Mouse (Mus musculus) forebrain, embryonic 14.5 days (tissue): ENCODE data around the gene Ift81. TPM values are rescaled to one million over a fixed set of nuclear protein-coding genes. Genes with fewer than 3 reads are reported as not detected.

Experiments used
- ATAC-seq: fragments of 200-750 bp; cut with Nextera tagmentation; 2 replicates; pipeline ENCODE4 v1.8.0; 2017; ENCODE audit warnings: mild to moderate bottlenecking, moderate library complexity
- DNase-seq: peaks from one replicate; pipeline ENCODE4 v3.0.0-alpha.2; 2015; ENCODE audit warnings: low spot score
- H3K27ac ChIP-seq: fragments of 300-500 bp; sonication (generic); 2 replicates; pipeline ENCODE4 v1.5.1; 2014; ENCODE audit warnings: low read depth, mild to moderate bottlenecking, control low read depth, low read length, moderate library complexity
- H3K27me3 ChIP-seq: fragments of 300-500 bp; sonication (generic); replicated peaks from 2 replicates; pipeline ENCODE4 v1.6.1; 2014; ENCODE audit warnings: low read length, control low read depth, mixed read lengths; ENCODE audit not compliant: control insufficient read depth, insufficient read depth
- H3K36me3 ChIP-seq: fragments of 300-500 bp; sonication (generic); 2 replicates; pipeline ENCODE4 v1.6.1; 2014; ENCODE audit warnings: low read length, control low read depth; ENCODE audit not compliant: control insufficient read depth, insufficient read depth
- H3K4me1 ChIP-seq: fragments of 300-500 bp; sonication (generic); 2 replicates; pipeline ENCODE4 v1.6.1; 2014; ENCODE audit warnings: antibody characterized with exemption, low read length, control low read depth; ENCODE audit not compliant: control insufficient read depth, insufficient read depth
- H3K4me2 ChIP-seq: fragments of 300-500 bp; sonication (generic); 2 replicates; pipeline ENCODE4 v1.6.1; 2014; ENCODE audit warnings: mild to moderate bottlenecking, control low read depth, low read length
- H3K4me3 ChIP-seq: fragments of 300-500 bp; sonication (generic); 2 replicates; pipeline ENCODE4 v1.5.1; 2014; ENCODE audit warnings: low read depth, low read length, control low read depth
- H3K9ac ChIP-seq: fragments of 300-500 bp; sonication (generic); 2 replicates; pipeline ENCODE4 v1.6.1; 2014; ENCODE audit warnings: mild to moderate bottlenecking, low read length, control low read depth, moderate library complexity
- H3K9me3 ChIP-seq: fragments of 300-500 bp; sonication (generic); replicated peaks from 2 replicates; pipeline ENCODE4 v1.6.1; 2016; ENCODE audit warnings: low read length, control low read depth, mixed read lengths; ENCODE audit not compliant: control insufficient read depth
- WGBS: fragments of 180-500 bp; shearing (Covaris S2); extraction: QIAGEN DNeasy Blood & Tissue Kit; methylation state at CpG from one replicate; pipeline ENCODE4 v1.1.7; 2014; 5-methylcytosine and 5-hydroxymethylcytosine counted together
- polyA plus RNA-seq: library from polyadenylated mRNA; unstranded; fragments of >200 nt; fragmentation: Nextera tagmentation; extraction: Ambion mirVana; gene quantifications from 2 replicates; pipeline ENCODE4 v1.2.1, GENCODE M21; 2014

Gene Ift81
- polyA plus RNA-seq, 1 experiment from 2014 or later = 48.9 TPM

GRCm38 (mm10) chr5:122621376-122621886 lies 7.1 kb upstream of the Ift81 start:
- Histone ChIP-seq H3K4me2 (no peak overlapping the region), H3K4me1 (0 out of 2 replicates have a peak, but pooled peaks cover 2% of the 10 kb centered on the region), H3K9me3 (no peaks in the 10 kb centered on the region), H3K36me3 (no peaks in the 10 kb centered on the region), H3K27ac (no peak overlapping the region), H3K4me3 (no peak overlapping the region), H3K27me3 (no peaks in the 10 kb centered on the region), H3K9ac (no peak overlapping the region)
- WGBS = 44% methylated on average over 7 of the region's 7 CpGs
- ATAC-seq = no peak
- peak; percentile 23 for DNase-seq

DNA sequence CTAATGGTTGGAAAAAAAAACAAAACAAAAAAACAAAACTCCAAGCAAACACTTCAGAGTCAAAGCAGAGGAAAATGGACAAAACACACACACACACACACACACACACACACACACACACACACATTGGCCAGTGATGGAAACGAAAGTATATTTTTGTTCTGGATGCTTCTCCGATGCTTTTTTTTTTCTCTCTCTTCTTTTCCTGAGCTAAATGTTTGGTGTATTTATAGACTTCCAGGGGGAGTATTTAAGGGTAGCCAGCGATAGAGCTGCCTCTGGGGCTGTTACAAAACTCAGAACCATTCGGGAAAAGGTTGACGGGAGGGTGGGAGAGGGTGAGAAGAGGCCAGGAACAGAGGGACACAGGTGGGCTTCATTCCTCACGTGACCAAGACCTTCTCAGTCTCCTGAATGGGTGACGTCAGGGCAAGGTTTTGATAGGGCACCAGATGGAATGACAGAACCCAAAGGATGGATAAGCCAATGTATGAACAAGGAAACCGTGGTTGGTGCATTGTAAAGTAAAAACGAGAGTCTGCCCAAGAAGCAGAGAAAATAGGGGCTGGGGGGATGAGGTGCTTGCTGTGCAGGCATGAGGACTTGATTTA lies 5.5 kb upstream of the Ift81 start:
- no peak for DNase-seq
- no peak overlapping the region for H3K27ac ChIP-seq
- 81% methylated on average over 9 of the region's 9 CpGs for WGBS
- H3K4me3 ChIP-seq = no peak overlapping the region
- ATAC-seq = no peak
- no peak overlapping the region for H3K9ac ChIP-seq
- H3K27me3 ChIP-seq = no peaks in the 10 kb centered on the region
- no peak overlapping the region for H3K4me2 ChIP-seq
- H3K36me3 ChIP-seq = no peaks in the 10 kb centered on the region
- 0 out of 2 replicates have a peak, but pooled peaks cover 2% of the 10 kb centered on the region for H3K4me1 ChIP-seq
- no peaks in the 10 kb centered on the region for H3K9me3 ChIP-seq

GRCm38 (mm10) chr5:122617718-122618117 lies 3.4 kb upstream of the Ift81 start:
- no peak overlapping the region for H3K4me2 ChIP-seq
- no peak for ATAC-seq
- no peak overlapping the region for H3K9ac ChIP-seq
- H3K27ac ChIP-seq = no peak overlapping the region
- no peak for DNase-seq
- H3K4me1 ChIP-seq = 0 out of 2 replicates have a peak, but pooled peaks cover 2% of the 10 kb centered on the region
- H3K9me3 ChIP-seq = no peaks in the 10 kb centered on the region
- WGBS = 78% methylated on average over 5 of the region's 5 CpGs
- H3K36me3 ChIP-seq = no peaks in the 10 kb centered on the region
- H3K4me3 ChIP-seq = no peak overlapping the region
- no peaks in the 10 kb centered on the region for H3K27me3 ChIP-seq

- peaks cover 26% of the 10 kb centered on the region for H3K36me3 ChIP-seq
- DNase-seq (no peak), ATAC-seq (no peak)
- H3K9me3 ChIP-seq = no peaks in the 10 kb centered on the region
- no peaks in the 10 kb centered on the region for H3K4me1 ChIP-seq
- H3K27me3 ChIP-seq = no peaks in the 10 kb centered on the region
- H3K9ac ChIP-seq = no peak overlapping the region
- 70% methylated on average over 5 of the region's 5 CpGs for WGBS
- no peak overlapping the region for H3K27ac ChIP-seq
- H3K4me3 ChIP-seq = no peak overlapping the region
- no peak overlapping the region for H3K4me2 ChIP-seq
Measured at GRCm38 (mm10) chr5:122611651-122612050, 2.7 kb downstream of the Ift81 start.

GRCm38 (mm10) chr5:122604894-122605293 lies 9.4 kb downstream of the Ift81 start:
- no peak overlapping the region for H3K27ac ChIP-seq
- DNase-seq = no peak
- H3K36me3 ChIP-seq = peaks cover 59% of the 10 kb centered on the region
- H3K4me3 ChIP-seq = no peak overlapping the region
- H3K4me1 ChIP-seq = no peaks in the 10 kb centered on the region
- WGBS = 85% methylated on average over 2 of the region's 2 CpGs
- H3K27me3 ChIP-seq = no peaks in the 10 kb centered on the region
- no peak overlapping the region for H3K4me2 ChIP-seq
- H3K9me3 ChIP-seq = no peaks in the 10 kb centered on the region
- H3K9ac ChIP-seq = no peak overlapping the region
- no peak for ATAC-seq

GRCm38 (mm10) chr5:122602233-122602632 lies 12.1 kb downstream of the Ift81 start:
- Histone ChIP-seq H3K27me3 (no peaks in the 10 kb centered on the region), H3K27ac (no peak overlapping the region; the same call in 1 of the 2 replicates), H3K9me3 (no peaks in the 10 kb centered on the region), H3K4me2 (no peak overlapping the region), H3K9ac (no peak overlapping the region), H3K4me1 (no peaks in the 10 kb centered on the region), H3K4me3 (no peak overlapping the region), H3K36me3 (peaks cover 66% of the 10 kb centered on the region)
- ATAC-seq (no peak), DNase-seq (no peak)
- 88% methylated on average over 11 of the region's 11 CpGs for WGBS

- Histone ChIP-seq H3K27ac (no peak overlapping the region), H3K36me3 (peaks cover 58% of the 10 kb centered on the region), H3K27me3 (no peaks in the 10 kb centered on the region), H3K9me3 (no peaks in the 10 kb centered on the region), H3K4me1 (no peaks in the 10 kb centered on the region), H3K4me2 (no peak overlapping the region), H3K4me3 (no peak overlapping the region), H3K9ac (no peak overlapping the region)
- DNase-seq = no peak
- ATAC-seq = no peak
- 93% methylated on average over 4 of the region's 4 CpGs for WGBS
Measured at GRCm38 (mm10) chr5:122595470-122595869, 18.8 kb downstream of the Ift81 start.

DNA sequence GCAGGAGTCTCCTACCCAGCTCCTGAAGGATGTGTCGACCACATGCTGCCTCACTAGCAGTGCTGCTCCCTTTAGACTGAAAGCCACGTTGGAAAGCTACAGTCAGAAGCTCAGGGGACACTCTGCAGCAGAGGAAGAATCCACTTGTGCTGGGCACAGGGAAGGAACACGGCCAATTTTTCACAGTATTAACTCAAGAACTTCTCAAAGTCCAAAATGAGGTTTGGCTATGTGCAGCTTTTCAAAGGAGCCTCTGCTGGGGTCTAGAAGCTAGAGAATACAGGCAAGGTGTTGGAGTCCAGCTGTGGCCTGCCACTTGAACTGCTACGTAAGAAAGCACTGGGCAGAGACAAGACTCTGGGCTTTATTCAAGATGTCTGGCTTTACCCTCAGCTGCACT lies 24.4 kb downstream of the Ift81 start:
- ATAC-seq = no peak
- no peaks in the 10 kb centered on the region for H3K4me1 ChIP-seq
- peaks cover 28% of the 10 kb centered on the region for H3K36me3 ChIP-seq
- H3K4me2 ChIP-seq = no peak overlapping the region
- WGBS = 84% methylated on average over 4 of the region's 4 CpGs
- H3K9ac ChIP-seq = no peak overlapping the region
- no peaks in the 10 kb centered on the region for H3K27me3 ChIP-seq
- no peak for DNase-seq
- H3K4me3 ChIP-seq = no peak overlapping the region
- no peak overlapping the region for H3K27ac ChIP-seq
- no peaks in the 10 kb centered on the region for H3K9me3 ChIP-seq

GRCm38 (mm10) chr5:122585546-122585945 lies 28.8 kb downstream of the Ift81 start:
- no peak overlapping the region for H3K4me2 ChIP-seq
- 89% methylated on average over 9 of the region's 9 CpGs for WGBS
- H3K4me3 ChIP-seq = no peak overlapping the region
- peaks cover 16% of the 10 kb centered on the region for H3K36me3 ChIP-seq
- DNase-seq (no peak), ATAC-seq (no peak)
- H3K4me1 ChIP-seq = no peaks in the 10 kb centered on the region
- no peak overlapping the region for H3K9ac ChIP-seq
- no peaks in the 10 kb centered on the region for H3K27me3 ChIP-seq
- H3K27ac ChIP-seq = no peak overlapping the region
- no peaks in the 10 kb centered on the region for H3K9me3 ChIP-seq
